ENCODE assay signal across 21 mouse cellular contexts in the genomic region with DNA sequence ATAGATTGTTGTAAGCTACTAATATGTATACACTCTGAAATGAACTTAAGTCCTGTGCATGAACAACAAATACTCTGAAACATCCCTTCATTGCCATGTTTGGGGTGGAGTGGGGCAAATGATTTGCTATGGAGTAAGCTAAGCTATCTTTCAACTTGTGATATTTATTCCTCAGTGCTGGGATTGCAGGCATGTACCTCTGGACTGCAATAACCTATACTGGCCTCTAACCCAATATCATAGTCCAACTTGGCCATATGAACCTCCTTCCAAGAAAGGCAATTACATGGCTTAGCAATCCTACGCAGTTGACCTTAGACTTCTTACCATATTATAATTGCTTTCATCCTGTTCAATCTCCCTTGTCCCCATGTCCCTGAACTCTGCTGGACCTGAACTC. TPM values are rescaled to one million over a fixed set of nuclear protein-coding genes. Genes with fewer than 3 reads are reported as not detected.
"Had no signal": no experiment of that assay in that cellular context is flagged by ENCODE, and none has a peak within 500 bp of the region (broad histone marks: within the 10 kb centered on the region; RNA-seq: fewer than 3 reads in every experiment).

No protein-coding gene starts in this region.

- H3K27ac ChIP-seq: midbrain, embryonic 10.5 days; midbrain, embryonic 12.5 days; neural tube, embryonic 13.5 days; neural tube, embryonic 15.5 days; stomach, embryonic 15.5 days; stomach, postnatal 0 days had no signal

- H3K4me3 ChIP-seq: midbrain, embryonic 10.5 days; midbrain, embryonic 12.5 days; myocyte; neural tube, embryonic 13.5 days; neural tube, embryonic 15.5 days; stomach, embryonic 15.5 days had no signal

- H3K4me1 ChIP-seq: midbrain, embryonic 10.5 days; midbrain, embryonic 12.5 days; neural tube, embryonic 13.5 days; neural tube, embryonic 15.5 days; stomach, embryonic 15.5 days had no signal

- H3K27me3 ChIP-seq: midbrain, embryonic 12.5 days; neural tube, embryonic 13.5 days; neural tube, embryonic 15.5 days; stomach, embryonic 15.5 days had no signal

- H3K9me3 ChIP-seq: midbrain, embryonic 12.5 days; neural tube, embryonic 15.5 days; stomach, embryonic 15.5 days had no signal

- H3K36me3 ChIP-seq: midbrain, embryonic 10.5 days; midbrain, embryonic 12.5 days; neural tube, embryonic 13.5 days; neural tube, embryonic 15.5 days; stomach, embryonic 15.5 days had no signal

- DNase-seq: lung, adult 18-20 months; lung, embryonic 14.5 days; lung, postnatal 10 days; lung, postnatal 4 days; midbrain, embryonic 14.5 days; retina, postnatal 1 day; right cerebral cortex, adult 18-20 months; right cerebral cortex, postnatal 25 days; right cerebral cortex, postnatal 4 days; thymus, adult 2 months; thymus, postnatal 25 days; thymus, postnatal 4 days had no signal

RNA-seq across cellular contexts. Expression of a gene that starts 53.1 kb away (rescaled TPM):
- polyA plus RNA-seq: midbrain, embryonic 10.5 days; midbrain, embryonic 16.5 days; neural tube, embryonic 11.5 days had no signal
